Mouse (Mus musculus) hindbrain, postnatal 0 days (tissue): ENCODE results near the gene Cacnb4. TPM values are rescaled to one million over a fixed set of nuclear protein-coding genes. Genes with fewer than 3 reads are reported as not detected.

Experiments
- ATAC-seq: fragments of 200-750 bp; cut with Nextera tagmentation; 2 replicates; pipeline ENCODE4 v1.8.0; 2017; ENCODE audit warnings: mild to moderate bottlenecking, moderate TSS enrichment, moderate library complexity
- DNase-seq: peaks from one replicate; pipeline ENCODE4 v3.0.0-alpha.2; 2015; ENCODE audit warnings: low spot score
- H3K27ac ChIP-seq: fragments of 300-500 bp; sonication (generic); 2 replicates; pipeline ENCODE4 v1.5.1; 2014; ENCODE audit warnings: mild to moderate bottlenecking
- H3K27me3 ChIP-seq: fragments of 300-500 bp; sonication (generic); 2 replicates; pipeline ENCODE4 v1.6.1; 2014; ENCODE audit warnings: low read length, mixed read lengths; ENCODE audit not compliant: insufficient read depth
- H3K36me3 ChIP-seq: fragments of 300-500 bp; sonication (generic); 2 replicates; pipeline ENCODE4 v1.6.1; 2014; ENCODE audit warnings: low read length, mixed read lengths; ENCODE audit not compliant: insufficient read depth
- H3K4me1 ChIP-seq: fragments of 300-500 bp; sonication (generic); 2 replicates; pipeline ENCODE4 v1.6.1; 2014; ENCODE audit warnings: antibody characterized with exemption, low read length, mixed read lengths; ENCODE audit not compliant: insufficient read depth
- H3K4me2 ChIP-seq: fragments of 300-500 bp; sonication (generic); 2 replicates; pipeline ENCODE4 v1.6.1; 2014; ENCODE audit warnings: low read depth, mild to moderate bottlenecking, low read length, moderate library complexity, mixed read lengths
- H3K4me3 ChIP-seq: fragments of 300-500 bp; sonication (generic); 2 replicates; pipeline ENCODE4 v1.5.1; 2014; ENCODE audit warnings: low read length
- H3K9ac ChIP-seq: fragments of 300-500 bp; sonication (generic); replicated peaks from 2 replicates; pipeline ENCODE4 v1.6.1; 2014; ENCODE audit warnings: mild to moderate bottlenecking, low read length, moderate library complexity, mixed read lengths
- H3K9me3 ChIP-seq: fragments of 300-500 bp; sonication (generic); 2 replicates; pipeline ENCODE4 v1.6.1; 2016; ENCODE audit warnings: low read length, mixed read lengths
- CTCF ChIP-seq: IDR thresholded peaks from 2 replicates; pipeline ENCODE4 v1.5.1; 2016; ENCODE audit warnings: antibody characterized with exemption, control low read depth, low read depth
- WGBS: fragments of 180-500 bp; shearing (Covaris S2); extraction: QIAGEN DNeasy Blood & Tissue Kit; methylation state at CpG from one replicate; pipeline ENCODE4 v1.1.7; 2014; 5-methylcytosine and 5-hydroxymethylcytosine counted together
- polyA plus RNA-seq: library from polyadenylated mRNA; unstranded; fragments of >200 nt; fragmentation: Nextera tagmentation; extraction: Ambion mirVana; gene quantifications from 2 replicates; pipeline ENCODE4 v1.2.1, GENCODE M21; 2015
- total RNA-seq: library from RNA; depleted of rRNA; stranded (reverse); fragments of >200 nt; gene quantifications from 2 replicates; pipeline ENCODE4 v1.2.3, GENCODE M21; 2014

Cacnb4 gene
- total and polyA plus RNA-seq, 2 experiments from 2014 or later: 9.7 to 12.8 TPM

DNA sequence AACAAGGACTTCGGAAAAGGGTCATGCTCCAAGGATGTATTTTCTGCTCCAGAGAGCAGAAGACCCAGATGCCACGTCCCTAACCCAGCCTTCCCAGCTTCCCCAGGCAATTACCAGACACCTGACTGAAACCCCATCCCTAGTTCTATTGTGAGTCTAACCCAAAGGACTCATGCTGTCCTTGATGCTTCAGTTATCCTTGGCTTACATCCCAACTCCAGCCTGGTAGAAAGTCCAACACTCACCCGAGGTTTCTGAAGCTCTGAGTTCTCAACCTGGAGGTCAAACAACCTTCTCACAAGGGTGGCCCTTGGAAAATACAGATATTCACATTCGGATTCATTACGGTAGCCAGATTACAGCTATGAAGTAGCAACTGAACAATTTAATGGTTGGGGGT lies 40.6 kb downstream of the Cacnb4 start:
- no peak for DNase-seq
- Histone ChIP-seq H3K9me3 (no peaks in the 10 kb centered on the region), H3K36me3 (no peaks in the 10 kb centered on the region), H3K4me1 (peaks cover 4% of the 10 kb centered on the region; the same call in 1 of the 2 replicates), H3K27me3 (no peaks in the 10 kb centered on the region), H3K27ac (no peak overlapping the region), H3K4me2 (no peak overlapping the region), H3K9ac (no peak overlapping the region), H3K4me3 (no peak overlapping the region)
- no peak for ATAC-seq
- 64% methylated on average over 5 of the region's 5 CpGs for WGBS
- TF ChIP-seq CTCF: no peak

DNA sequence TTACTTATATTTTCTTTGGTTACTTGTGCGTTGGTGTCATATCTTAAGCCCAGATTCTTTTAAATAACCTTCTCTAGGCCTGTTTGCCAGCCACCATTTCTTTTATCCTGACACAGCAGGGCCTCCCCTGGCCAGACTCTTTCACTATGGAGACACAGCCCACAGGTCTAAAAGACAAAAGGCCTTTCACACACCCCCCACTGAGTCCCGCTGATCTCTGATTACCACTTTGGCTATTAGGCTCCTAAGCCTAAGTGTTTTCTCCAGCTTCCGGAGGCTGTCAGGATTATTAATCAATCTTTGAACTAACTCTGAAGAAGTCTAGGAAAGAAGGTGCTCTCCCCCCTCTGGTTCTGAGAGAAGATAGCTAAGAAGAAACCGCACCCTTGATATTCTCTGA lies 41.3 kb downstream of the Cacnb4 start:
- DNase-seq: no peak
- Histone ChIP-seq H3K36me3 (no peaks in the 10 kb centered on the region), H3K4me3 (no peak overlapping the region), H3K9ac (no peak overlapping the region), H3K27ac (no peak overlapping the region), H3K9me3 (no peaks in the 10 kb centered on the region), H3K27me3 (no peaks in the 10 kb centered on the region), H3K4me1 (peaks cover 4% of the 10 kb centered on the region; the same call in 1 of the 2 replicates), H3K4me2 (no peak overlapping the region)
- ATAC-seq: no peak
- TF ChIP-seq CTCF: no peak
- WGBS: 20% methylated on average over 4 of the region's 4 CpGs

DNA sequence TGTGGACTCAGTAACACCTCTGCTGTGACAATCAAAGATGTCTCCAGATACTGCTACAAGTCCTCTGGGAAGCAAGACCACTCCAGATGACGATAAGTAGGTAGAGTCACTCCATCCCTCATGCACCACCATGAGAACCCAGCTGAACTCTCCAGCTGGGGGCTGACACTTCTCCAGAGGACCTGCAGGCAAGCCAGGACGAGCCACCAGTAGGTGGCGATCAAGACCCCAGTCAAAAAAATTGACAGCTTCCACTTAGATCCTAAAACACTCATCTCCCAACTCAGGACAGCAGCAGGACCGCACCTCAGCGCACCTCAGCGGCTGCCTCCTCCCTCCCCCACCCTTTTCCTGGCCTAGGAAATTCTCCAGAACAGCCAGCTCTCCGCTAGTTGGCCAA lies 43.8 kb downstream of the Cacnb4 start:
- Histone ChIP-seq H3K36me3 (no peaks in the 10 kb centered on the region), H3K4me2 (no peak overlapping the region), H3K27me3 (no peaks in the 10 kb centered on the region), H3K27ac (no peak overlapping the region), H3K9ac (no peak overlapping the region), H3K4me1 (peaks cover 4% of the 10 kb centered on the region; the same call in 1 of the 2 replicates), H3K9me3 (no peaks in the 10 kb centered on the region), H3K4me3 (no peak overlapping the region)
- peak; percentile 81 for DNase-seq
- TF ChIP-seq CTCF: peak; percentile 76
- 17% methylated on average over 7 of the region's 7 CpGs for WGBS
- ATAC-seq: peak; percentile 71

DNA sequence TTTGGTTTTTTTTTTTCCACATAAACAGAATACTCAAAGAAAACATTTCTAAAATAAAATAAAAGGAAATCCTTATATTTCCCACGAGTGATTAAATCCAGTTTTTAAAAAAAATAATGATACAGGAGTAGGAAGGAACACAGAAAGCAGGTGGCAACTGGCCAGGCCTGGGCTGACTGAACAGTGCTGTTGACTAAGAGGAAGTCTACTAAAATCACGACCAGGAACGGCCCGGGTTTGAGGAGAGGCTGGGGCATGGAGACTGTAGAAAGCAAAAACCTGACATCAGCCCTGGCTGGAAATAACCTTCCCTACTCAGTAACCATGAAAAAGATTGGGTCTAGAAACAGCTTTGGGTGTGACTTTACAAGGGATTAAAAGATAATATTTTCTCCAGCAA lies 48.4 kb downstream of the Cacnb4 start:
- H3K27ac ChIP-seq: no peak overlapping the region
- 68% methylated on average over 4 of the region's 4 CpGs for WGBS
- no peaks in the 10 kb centered on the region for H3K27me3 ChIP-seq
- TF ChIP-seq CTCF: no peak
- H3K4me3 ChIP-seq: no peak overlapping the region
- no peaks in the 10 kb centered on the region for H3K36me3 ChIP-seq
- H3K4me2 ChIP-seq: no peak overlapping the region
- DNase-seq (no peak), ATAC-seq (no peak)
- H3K9ac ChIP-seq: no peak overlapping the region
- H3K9me3 ChIP-seq: no peaks in the 10 kb centered on the region
- 0 out of 2 replicates have a peak, but pooled peaks cover 4% of the 10 kb centered on the region for H3K4me1 ChIP-seq

DNA sequence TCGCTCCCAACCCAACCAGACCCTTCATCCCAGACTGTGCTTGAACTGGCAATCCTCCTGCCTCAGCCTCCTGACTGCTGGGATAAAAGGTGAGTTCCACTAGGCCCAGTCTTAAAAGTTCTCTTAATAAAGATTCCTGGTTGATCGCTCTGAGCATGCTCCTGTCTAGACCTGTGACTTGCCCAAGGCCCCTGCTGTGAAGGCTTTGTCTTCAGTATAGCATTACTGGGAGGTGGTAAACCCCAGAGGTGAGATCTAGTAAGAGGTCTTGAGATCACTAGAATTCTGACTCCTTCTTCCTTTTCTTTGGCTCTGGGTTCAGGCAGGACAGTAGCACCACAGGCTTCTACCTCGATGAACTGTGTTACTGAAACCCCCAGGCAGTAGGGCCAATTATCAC lies 50.4 kb downstream of the Cacnb4 start:
- Histone ChIP-seq H3K9me3 (no peaks in the 10 kb centered on the region), H3K27ac (no peak overlapping the region), H3K4me1 (0 out of 2 replicates have a peak, but pooled peaks cover 4% of the 10 kb centered on the region), H3K9ac (no peak overlapping the region), H3K4me2 (no peak overlapping the region), H3K4me3 (no peak overlapping the region), H3K36me3 (no peaks in the 10 kb centered on the region), H3K27me3 (no peaks in the 10 kb centered on the region)
- ATAC-seq: no peak
- WGBS: 89% methylated on average over 3 of the region's 3 CpGs
- no peak for TF ChIP-seq CTCF
- no peak for DNase-seq

GRCm38 (mm10) chr2:52625731-52626130 lies 50.9 kb downstream of the Cacnb4 start:
- no peak overlapping the region for H3K4me2 ChIP-seq
- 94% methylated on average over 6 of the region's 6 CpGs for WGBS
- no peak overlapping the region for H3K27ac ChIP-seq
- ATAC-seq (no peak), DNase-seq (no peak)
- H3K9ac ChIP-seq: no peak overlapping the region
- H3K4me1 ChIP-seq: 0 out of 2 replicates have a peak, but pooled peaks cover 4% of the 10 kb centered on the region
- no peak overlapping the region for H3K4me3 ChIP-seq
- no peaks in the 10 kb centered on the region for H3K36me3 ChIP-seq
- no peaks in the 10 kb centered on the region for H3K9me3 ChIP-seq
- TF ChIP-seq CTCF: no peak
- no peaks in the 10 kb centered on the region for H3K27me3 ChIP-seq

DNA sequence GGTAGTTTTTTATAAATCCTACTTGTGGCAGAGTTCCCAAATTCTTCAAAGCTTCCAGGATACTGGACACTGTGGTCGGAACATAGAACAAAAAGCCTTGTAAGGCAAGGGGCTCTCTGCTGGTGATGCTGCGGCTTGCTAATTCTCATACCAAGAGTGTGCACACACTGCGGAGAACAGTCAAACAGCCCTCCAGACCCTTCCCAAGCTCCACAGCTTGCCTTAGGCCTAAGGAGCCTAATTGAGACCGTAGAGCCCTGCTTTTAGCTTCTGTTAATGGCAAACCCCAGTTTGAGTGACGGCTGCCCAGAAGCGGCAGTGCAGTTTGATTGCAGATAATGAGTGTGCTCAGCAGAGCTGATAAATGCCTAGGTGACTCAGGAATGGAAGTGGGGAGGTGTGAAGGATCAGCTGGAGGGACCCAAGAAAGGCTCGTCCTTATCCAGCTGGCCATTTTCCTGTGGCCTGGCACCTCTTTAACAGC lies 52.7 kb downstream of the Cacnb4 start:
- ATAC-seq: peak; percentile 70
- 40% methylated on average over 7 of the region's 7 CpGs for WGBS
- H3K9ac ChIP-seq: no peak overlapping the region
- peak overlapping the region; percentile 23 for H3K27ac ChIP-seq
- H3K27me3 ChIP-seq: no peaks in the 10 kb centered on the region
- 0 out of 2 replicates have a peak, but pooled peaks cover 4% of the 10 kb centered on the region for H3K4me1 ChIP-seq
- H3K9me3 ChIP-seq: no peaks in the 10 kb centered on the region
- no peak overlapping the region for H3K4me3 ChIP-seq
- no peak overlapping the region for H3K4me2 ChIP-seq
- no peak for TF ChIP-seq CTCF
- H3K36me3 ChIP-seq: no peaks in the 10 kb centered on the region
- peak; percentile 39 for DNase-seq
